Mouse (Mus musculus) liver, embryonic 14.5 days (tissue): ENCODE measurements around the gene Nlrx1. TPM values are rescaled to one million over a fixed set of nuclear protein-coding genes. Genes with fewer than 3 reads are reported as not detected.

Experiments used
- ATAC-seq: fragments of 200-750 bp; cut with Nextera tagmentation; 2 replicates; pipeline ENCODE4 v1.8.0; 2017; ENCODE audit warnings: moderate number of reproducible peaks, mild to moderate bottlenecking, moderate library complexity; ENCODE audit not compliant: insufficient read depth
- DNase-seq, 3 experiments: peaks; one replicate each; pipeline ENCODE4 v3.0.0-alpha.2; 2012 to 2013; ENCODE audit warnings: low read depth in 3 of 3, low spot score in 3 of 3
- H3K27ac ChIP-seq: fragments of 300-500 bp; sonication (generic); 2 replicates; pipeline ENCODE4 v1.5.1; 2014; ENCODE audit warnings: moderate library complexity, mild to moderate bottlenecking, control low read depth, inconsistent platforms
- H3K27me3 ChIP-seq: fragments of 300-500 bp; sonication (generic); 2 replicates; pipeline ENCODE4 v1.6.1; 2014; ENCODE audit warnings: mild to moderate bottlenecking, low read length, moderate library complexity; ENCODE audit not compliant: control insufficient read depth, insufficient read depth
- H3K36me3 ChIP-seq: fragments of 300-500 bp; sonication (generic); replicated peaks from 2 replicates; pipeline ENCODE4 v1.6.1; 2014; ENCODE audit warnings: low read depth; ENCODE audit not compliant: control insufficient read depth, insufficient read depth
- H3K4me1 ChIP-seq, 2 experiments: fragments of 200-500 bp in 1 of 2; fragments of 300-500 bp in 1 of 2; sonication (generic) in 1 of 2; replicated peaks; 2 replicates each; pipeline ENCODE4 v1.6.1; 2012 to 2014; ENCODE audit warnings: antibody characterized with exemption in 1 of 2, inconsistent platforms in 1 of 2, low read length in 1 of 2; ENCODE audit not compliant: control insufficient read depth in 2 of 2, insufficient read depth in 2 of 2
- H3K4me2 ChIP-seq: fragments of 300-500 bp; sonication (generic); 2 replicates; pipeline ENCODE4 v1.6.1; 2014; ENCODE audit warnings: low read depth, mild to moderate bottlenecking, control low read depth, moderate library complexity
- H3K4me3 ChIP-seq, 2 experiments: fragments of 200-500 bp in 1 of 2; fragments of 300-500 bp in 1 of 2; sonication (generic) in 1 of 2; 2 replicates each; pipeline ENCODE4 v1.5.1; 2012 to 2014; ENCODE audit warnings: low read depth in 2 of 2, low read length in 2 of 2, mild to moderate bottlenecking in 2 of 2, control low read depth in 1 of 2, inconsistent platforms in 1 of 2, moderate library complexity in 1 of 2; ENCODE audit not compliant: insufficient read depth in 1 of 2
- H3K9ac ChIP-seq: fragments of 300-500 bp; sonication (generic); replicated peaks from 2 replicates; pipeline ENCODE4 v1.6.1; 2014; ENCODE audit warnings: mild to moderate bottlenecking, control low read depth, moderate library complexity
- H3K9me3 ChIP-seq: fragments of 300-500 bp; sonication (generic); 2 replicates; pipeline ENCODE4 v1.6.1; 2016; ENCODE audit warnings: low read length, mixed read lengths; ENCODE audit not compliant: control insufficient read depth
- CTCF ChIP-seq: IDR thresholded peaks from 2 replicates; pipeline ENCODE4 v1.5.1; 2016; ENCODE audit warnings: antibody characterized with exemption, low read depth, control low read depth
- EP300 ChIP-seq: IDR thresholded peaks from 2 replicates; pipeline ENCODE4 v1.6.1; 2016; ENCODE audit warnings: antibody characterized with exemption, low read depth
- WGBS: fragments of 180-500 bp; shearing (Covaris S2); extraction: QIAGEN DNeasy Blood & Tissue Kit; methylation state at CpG from one replicate; pipeline ENCODE4 v1.1.7; 2014; ENCODE audit not compliant: insufficient replicate concordance; 5-methylcytosine and 5-hydroxymethylcytosine counted together
- polyA plus RNA-seq, 2 experiments: library from polyadenylated mRNA; depleted of rRNA in 1 of 2; stranded (reverse) in 1 of 2; unstranded in 1 of 2; fragments of >200 nt; fragmentation: Nextera tagmentation in 1 of 2; extraction: Ambion mirVana in 1 of 2; gene quantifications; 2 replicates each; pipeline versions ENCODE4 v1.2.1 to v1.2.3; 2012 to 2014

The Nlrx1 gene
- polyA plus RNA-seq, 2 experiments = 1.5 to 2.7 TPM

GRCm38 (mm10) chr9:44311136-44312134 is 43.0 kb upstream of the Nlrx1 start:
- no peak for DNase-seq
- no peak overlapping the region for H3K9ac ChIP-seq
- no peak for ATAC-seq
- WGBS = 39% methylated on average over 27 of the region's 27 CpGs
- peaks cover 39% of the 10 kb centered on the region for H3K36me3 ChIP-seq
- no peak overlapping the region for H3K27ac ChIP-seq
- H3K27me3 ChIP-seq = no peaks in the 10 kb centered on the region
- no peak for TF ChIP-seq CTCF
- no peak for TF ChIP-seq EP300
- H3K4me2 ChIP-seq = peak overlapping the region; percentile 2; the same call in 1 of the 2 replicates
- no peaks in the 10 kb centered on the region for H3K9me3 ChIP-seq
- H3K4me3 ChIP-seq = no peak overlapping the region
- H3K4me1 ChIP-seq = peaks cover 3 to 5% of the 10 kb centered on the region in 2 experiments

DNA sequence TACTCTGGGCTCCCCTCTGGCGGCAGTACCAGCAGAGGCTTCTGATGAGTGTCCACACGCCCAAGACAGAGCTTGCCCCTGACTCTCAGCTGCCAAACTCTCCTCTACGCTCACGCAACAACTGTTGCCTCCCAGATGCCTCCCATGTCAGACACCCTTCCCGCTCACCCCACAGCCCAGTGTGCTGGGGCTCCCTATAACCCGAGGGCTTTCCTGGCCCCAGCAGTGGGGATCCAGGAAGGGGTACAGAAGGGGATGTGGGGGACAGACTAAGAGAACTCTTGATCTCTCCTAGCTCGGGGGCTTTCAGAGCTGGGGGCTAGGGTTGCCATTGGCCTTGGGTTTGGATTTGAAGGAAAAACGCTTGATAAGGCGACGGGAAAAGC is 42.3 kb upstream of the Nlrx1 start:
- H3K27me3 ChIP-seq = no peaks in the 10 kb centered on the region
- no peak overlapping the region for H3K9ac ChIP-seq
- H3K9me3 ChIP-seq = no peaks in the 10 kb centered on the region
- ATAC-seq = no peak
- H3K36me3 ChIP-seq = peaks cover 32% of the 10 kb centered on the region
- peaks cover 6 to 8% of the 10 kb centered on the region in 2 experiments for H3K4me1 ChIP-seq
- H3K4me3 ChIP-seq = no peak overlapping the region
- WGBS = 51% methylated on average over 10 of the region's 10 CpGs
- no peak for DNase-seq
- no peak overlapping the region for H3K27ac ChIP-seq
- H3K4me2 ChIP-seq = peak overlapping the region; percentile 2; the same call in 1 of the 2 replicates
- TF ChIP-seq CTCF (no peak), EP300 (no peak)

GRCm38 (mm10) chr9:44309756-44310155 is 41.4 kb upstream of the Nlrx1 start:
- no peak overlapping the region for H3K9ac ChIP-seq
- no peak for ATAC-seq
- H3K36me3 ChIP-seq = peaks cover 22% of the 10 kb centered on the region
- no peak for TF ChIP-seq CTCF
- no peak for TF ChIP-seq EP300
- 68% methylated on average over 3 of the region's 3 CpGs for WGBS
- no peaks in the 10 kb centered on the region for H3K9me3 ChIP-seq
- DNase-seq = no peak
- H3K4me3 ChIP-seq = no peak overlapping the region
- H3K4me2 ChIP-seq = no peak overlapping the region
- no peaks in the 10 kb centered on the region for H3K27me3 ChIP-seq
- peaks cover 6 to 8% of the 10 kb centered on the region in 2 experiments for H3K4me1 ChIP-seq
- H3K27ac ChIP-seq = no peak overlapping the region

DNA sequence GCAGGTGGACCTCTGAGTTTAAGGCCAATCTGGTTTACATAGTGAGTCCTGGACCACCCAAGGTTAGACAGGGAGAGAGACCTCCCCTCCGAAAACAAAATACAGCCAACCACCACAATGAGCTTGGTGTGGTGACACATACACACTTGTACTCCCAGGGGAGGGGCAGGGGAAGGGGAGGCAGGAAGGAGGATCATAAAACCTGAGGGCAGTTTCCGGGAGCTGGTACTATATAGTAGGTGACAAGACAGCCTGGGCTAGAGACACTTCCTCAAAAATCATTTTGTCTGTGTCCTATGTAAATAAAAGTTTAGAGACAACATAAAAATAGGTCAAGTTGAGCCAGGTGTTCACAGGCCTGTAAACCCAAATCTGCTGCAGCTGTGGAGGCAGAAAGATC is 38.8 kb upstream of the Nlrx1 start:
- Histone ChIP-seq H3K27me3 (no peaks in the 10 kb centered on the region), H3K4me1 (peaks cover 11 to 14% of the 10 kb centered on the region in 2 experiments), H3K9ac (no peak overlapping the region), H3K4me3 (no peak overlapping the region), H3K27ac (no peak overlapping the region), H3K9me3 (no peaks in the 10 kb centered on the region), H3K4me2 (no peak overlapping the region), H3K36me3 (peaks cover 10% of the 10 kb centered on the region)
- WGBS = 53% methylated on average over 2 of the region's 2 CpGs
- ATAC-seq (no peak), DNase-seq (no peak)
- TF ChIP-seq EP300 (no peak), CTCF (no peak)

DNA sequence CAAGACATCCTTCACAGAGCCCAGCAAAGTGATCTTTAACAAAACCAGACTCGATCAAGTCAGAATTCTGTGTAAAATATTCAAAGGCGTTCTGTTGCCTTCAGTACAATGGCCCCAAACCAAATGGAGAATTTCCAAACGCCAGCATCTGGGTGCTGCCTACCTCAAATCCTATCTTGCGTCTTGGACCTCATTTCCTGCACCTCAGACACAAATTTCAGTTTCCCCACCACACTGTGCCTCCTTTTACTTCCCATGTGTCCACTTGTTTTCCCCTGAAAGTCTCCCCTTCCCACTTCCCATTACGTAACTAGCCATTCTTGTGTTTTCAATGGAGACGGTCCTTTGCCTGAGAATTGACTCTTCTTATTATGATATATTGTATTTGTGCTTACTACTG is 38.1 kb upstream of the Nlrx1 start:
- Histone ChIP-seq H3K27ac (peak overlapping the region; percentile 17), H3K27me3 (no peaks in the 10 kb centered on the region), H3K4me2 (peak overlapping the region; percentile 81; the same call in 1 of the 2 replicates), H3K9ac (no peak overlapping the region), H3K9me3 (no peaks in the 10 kb centered on the region), H3K36me3 (peaks cover 17% of the 10 kb centered on the region), H3K4me3 (no peak overlapping the region), H3K4me1 (peaks cover 11 to 13% of the 10 kb centered on the region in 2 experiments)
- ATAC-seq (no peak), DNase-seq (no peak)
- WGBS = 81% methylated on average over 6 of the region's 6 CpGs
- TF ChIP-seq CTCF = no peak
- no peak for TF ChIP-seq EP300
